Comparison of ENCODE assay signal across 12 mouse cellular contexts in the genomic region with DNA sequence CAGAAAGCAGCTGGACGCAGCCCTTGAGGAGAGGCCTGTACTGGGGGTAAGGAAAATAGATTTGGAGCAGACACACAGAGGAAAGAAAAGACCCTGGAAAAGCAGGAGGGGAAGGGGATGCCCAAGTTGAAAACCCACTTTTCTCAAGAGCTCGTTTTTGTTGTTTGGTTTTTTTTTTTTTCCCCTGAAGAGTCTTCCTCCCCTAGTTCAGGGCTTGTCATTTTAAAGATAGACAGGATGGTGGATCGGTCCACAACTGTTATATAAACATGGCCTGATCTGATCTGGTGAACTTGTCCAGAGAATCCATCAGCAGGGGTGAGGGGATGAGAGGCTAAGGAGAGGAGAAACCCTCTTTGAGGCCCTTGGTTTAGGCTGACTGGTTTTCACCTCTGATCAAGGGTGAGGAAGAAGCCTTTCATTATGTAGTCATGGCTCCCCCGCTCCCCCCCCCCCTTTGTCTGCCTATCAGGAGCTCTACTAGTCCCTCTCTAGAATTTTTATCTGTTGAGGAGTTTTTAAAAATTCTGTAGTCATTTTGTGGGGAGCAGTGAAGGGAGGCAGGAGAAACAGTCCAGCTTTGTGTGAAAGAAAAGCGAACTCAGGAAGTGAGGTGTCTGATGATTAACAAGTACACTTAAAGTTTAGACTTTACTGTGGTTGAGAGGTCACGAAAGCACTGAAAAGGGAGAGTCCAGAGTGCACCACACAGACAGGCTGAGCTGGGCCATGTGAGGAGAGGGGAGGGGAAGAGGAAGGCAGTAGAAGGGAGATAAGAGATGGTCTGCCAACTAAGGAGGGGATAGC. TPM values are rescaled to one million over a fixed set of nuclear protein-coding genes. Genes with fewer than 3 reads are reported as not detected.
DNase-seq lines count a peak whose midpoint lies in the region; ATAC-seq and TF ChIP-seq lines count a peak whose summit lies in the region.
"Had no signal": no experiment of that assay in that cellular context is flagged by ENCODE, and none has a peak within 500 bp of the region (broad histone marks: within the 10 kb centered on the region; RNA-seq: fewer than 3 reads in every experiment).

No protein-coding gene starts in this region.

- no peak overlapping the region for H3K4me3 ChIP-seq in lung, embryonic 16.5 days (ENCODE audit: low read length)
- H3K4me3 ChIP-seq in lung, postnatal 0 days (ENCODE audit: low read depth, low read length), result no peak overlapping the region
- H3K4me3 ChIP-seq in heart, postnatal 0 days (ENCODE audit: low read depth, low read length), result no peak overlapping the region
- no peak overlapping the region for H3K4me3 ChIP-seq in neural tube, embryonic 15.5 days (replicated peaks)
- no peak overlapping the region for H3K4me3 ChIP-seq in embryonic facial prominence, embryonic 10.5 days

- no peak for DNase-seq in lung, postnatal 0 days (ENCODE audit: low spot score)
- DNase-seq in heart, postnatal 0 days (ENCODE audit: low spot score), result no peak
- DNase-seq in kidney, postnatal 4 days, result peak; percentile 46 to 68
- peak; percentile 80 for DNase-seq in yolk sac, embryonic 10.5 days (ENCODE audit: low spot score)
- no peak for DNase-seq in cerebellum, postnatal 10 days
- no peak for DNase-seq in embryonic facial prominence, embryonic 10.5 days (ENCODE audit: low spot score)
- DNase-seq: cerebellum, postnatal 36 days had no signal

- no peaks in the 10 kb centered on the region for H3K9me3 ChIP-seq in lung, embryonic 16.5 days (ENCODE audit: control insufficient read depth, low read length)
- H3K9me3 ChIP-seq in lung, postnatal 0 days (ENCODE audit: low read length), result no peaks in the 10 kb centered on the region
- H3K9me3 ChIP-seq in heart, postnatal 0 days (replicated peaks; ENCODE audit: control insufficient read depth, low read length), result no peaks in the 10 kb centered on the region
- no peaks in the 10 kb centered on the region for H3K9me3 ChIP-seq in neural tube, embryonic 15.5 days (replicated peaks)
- no peaks in the 10 kb centered on the region for H3K9me3 ChIP-seq in embryonic facial prominence, embryonic 10.5 days

- peaks cover 23% of the 10 kb centered on the region for H3K4me1 ChIP-seq in lung, embryonic 16.5 days (replicated peaks; ENCODE audit: control insufficient read depth, insufficient read depth, low read length)
- H3K4me1 ChIP-seq in lung, postnatal 0 days (ENCODE audit: insufficient read depth, low read depth, low read length), result peaks cover 4% of the 10 kb centered on the region; the same call in 1 of the 2 replicates
- H3K4me1 ChIP-seq in heart, postnatal 0 days (ENCODE audit: control insufficient read depth, insufficient read depth), result peaks cover 16% of the 10 kb centered on the region
- H3K4me1 ChIP-seq in neural tube, embryonic 15.5 days, result no peaks in the 10 kb centered on the region
- H3K4me1 ChIP-seq in embryonic facial prominence, embryonic 10.5 days, result peaks cover 7% of the 10 kb centered on the region; the same call in 1 of the 2 replicates

- no peaks in the 10 kb centered on the region for H3K27me3 ChIP-seq in lung, embryonic 16.5 days (ENCODE audit: control insufficient read depth, insufficient read depth, low read depth, low read length)
- H3K27me3 ChIP-seq in lung, postnatal 0 days (replicated peaks; ENCODE audit: insufficient read depth, low read length), result no peaks in the 10 kb centered on the region
- no peaks in the 10 kb centered on the region for H3K27me3 ChIP-seq in heart, postnatal 0 days (ENCODE audit: control insufficient read depth, insufficient read depth, low read length)
- H3K27me3 ChIP-seq in neural tube, embryonic 15.5 days (replicated peaks), result no peaks in the 10 kb centered on the region
- H3K27me3 ChIP-seq in embryonic facial prominence, embryonic 10.5 days (replicated peaks; ENCODE audit: low read depth, poor library complexity, severe bottlenecking), result no peaks in the 10 kb centered on the region

- H3K36me3 ChIP-seq in lung, embryonic 16.5 days (ENCODE audit: control insufficient read depth, insufficient read depth, low read length), result peaks cover 11% of the 10 kb centered on the region
- H3K36me3 ChIP-seq in lung, postnatal 0 days (ENCODE audit: insufficient read depth, low read length), result no peaks in the 10 kb centered on the region
- H3K36me3 ChIP-seq in heart, postnatal 0 days (replicated peaks; ENCODE audit: control insufficient read depth, insufficient read depth, low read length), result 0 out of 2 replicates have a peak, but pooled peaks cover 6% of the 10 kb centered on the region
- no peaks in the 10 kb centered on the region for H3K36me3 ChIP-seq in neural tube, embryonic 15.5 days
- peaks cover 29% of the 10 kb centered on the region for H3K36me3 ChIP-seq in embryonic facial prominence, embryonic 10.5 days (replicated peaks)

- H3K4me2 ChIP-seq in lung, embryonic 16.5 days (ENCODE audit: low read depth, low read length), result no peak overlapping the region
- H3K4me2 ChIP-seq in lung, postnatal 0 days (replicated peaks; ENCODE audit: low read depth, low read length), result no peak overlapping the region
- no peak overlapping the region for H3K4me2 ChIP-seq in heart, postnatal 0 days (ENCODE audit: low read depth, low read length)
- H3K4me2 ChIP-seq in neural tube, embryonic 15.5 days, result no peak overlapping the region

- WGBS in lung, embryonic 16.5 days, result 31% methylated on average over 6 of the region's 6 CpGs
- WGBS in lung, postnatal 0 days, result 23% methylated on average over 6 of the region's 6 CpGs
- 58% methylated on average over 6 of the region's 6 CpGs for WGBS in heart, postnatal 0 days
- 78% methylated on average over 6 of the region's 6 CpGs for WGBS in neural tube, embryonic 15.5 days
- 71% methylated on average over 6 of the region's 6 CpGs for WGBS in embryonic facial prominence, embryonic 10.5 days

- no peak overlapping the region for H3K9ac ChIP-seq in lung, embryonic 16.5 days (ENCODE audit: low read length)
- H3K9ac ChIP-seq in lung, postnatal 0 days (replicated peaks; ENCODE audit: low read depth), result no peak overlapping the region
- H3K9ac ChIP-seq in heart, postnatal 0 days (replicated peaks; ENCODE audit: low read depth, low read length), result no peak overlapping the region
- no peak overlapping the region for H3K9ac ChIP-seq in neural tube, embryonic 15.5 days (replicated peaks)

- peak; percentile 66 for ATAC-seq in lung, embryonic 16.5 days (ENCODE audit: low read depth)
- no peak for ATAC-seq in lung, postnatal 0 days
- ATAC-seq in heart, postnatal 0 days (ENCODE audit: insufficient read depth, low read depth), result no peak
- ATAC-seq in neural tube, embryonic 15.5 days (ENCODE audit: low FRiP score), result no peak

- no peak for TF ChIP-seq EP300 in lung, postnatal 0 days (IDR thresholded peaks at IDR 0.05)
- no peak for TF ChIP-seq EP300 in heart, postnatal 0 days (IDR thresholded peaks at IDR 0.05; ENCODE audit: low read depth)

- peak overlapping the region; percentile 57; the same call in 1 of the 2 replicates for H3K27ac ChIP-seq in lung, embryonic 16.5 days (ENCODE audit: low read length)
- no peak overlapping the region for H3K27ac ChIP-seq in lung, postnatal 0 days (ENCODE audit: low read length)
- peak overlapping the region; percentile 30; the same call in 1 of the 2 replicates for H3K27ac ChIP-seq in heart, postnatal 0 days (ENCODE audit: low read depth)
- no peak overlapping the region for H3K27ac ChIP-seq in neural tube, embryonic 15.5 days (replicated peaks)
- no peak overlapping the region for H3K27ac ChIP-seq in embryonic facial prominence, embryonic 10.5 days (replicated peaks)

- no peak for TF ChIP-seq CTCF in lung, postnatal 0 days (IDR thresholded peaks at IDR 0.05)
- no peak for TF ChIP-seq CTCF in heart, postnatal 0 days (IDR thresholded peaks at IDR 0.05; ENCODE audit: low read depth)

RNA-seq across cellular contexts. Expression of a gene that starts 1.2 kb away (rescaled TPM):
- 2.9 and 3.0 TPM in 2 replicates for polyA plus RNA-seq in lung, embryonic 16.5 days (2015; fragmentation: Nextera tagmentation; extraction: Ambion mirVana)
- polyA plus RNA-seq in lung, postnatal 0 days (2015; fragmentation: Nextera tagmentation; extraction: Ambion mirVana), result 24.1 and 32.2 TPM in 2 replicates
- 12.2 and 12.9 TPM in 2 replicates for total RNA-seq in heart, postnatal 0 days (2014; rRNA removed; ENCODE audit: low replicate concordance)
- polyA plus RNA-seq in heart, postnatal 0 days (2015; fragmentation: Nextera tagmentation; extraction: Ambion mirVana), result 9.7 and 10.9 TPM in 2 replicates
- 0.87 and 1.2 TPM in 2 replicates for polyA plus RNA-seq in neural tube, embryonic 15.5 days (2015; fragmentation: Nextera tagmentation; extraction: Ambion mirVana)
- 0.15 and 0.45 TPM in 2 replicates for polyA plus RNA-seq in embryonic facial prominence, embryonic 10.5 days (2016; fragmentation: Nextera tagmentation; extraction: Ambion mirVana)
- polyA plus RNA-seq: neural tube, embryonic 11.5 days had no signal

RNA-seq across cellular contexts. Expression of a gene that starts 24.6 kb away (rescaled TPM):
- 36.5 and 39.1 TPM in 2 replicates for polyA plus RNA-seq in lung, embryonic 16.5 days (2015; fragmentation: Nextera tagmentation; extraction: Ambion mirVana)
- 53.7 and 57.9 TPM in 2 replicates for polyA plus RNA-seq in lung, postnatal 0 days (2015; fragmentation: Nextera tagmentation; extraction: Ambion mirVana)
- 17.7 and 22.1 TPM in 2 replicates for total RNA-seq in heart, postnatal 0 days (2014; rRNA removed; ENCODE audit: low replicate concordance)
- polyA plus RNA-seq in heart, postnatal 0 days (2015; fragmentation: Nextera tagmentation; extraction: Ambion mirVana), result 25.4 and 25.8 TPM in 2 replicates
- polyA plus RNA-seq in neural tube, embryonic 15.5 days (2015; fragmentation: Nextera tagmentation; extraction: Ambion mirVana), result 9.6 and 18.7 TPM in 2 replicates
- polyA plus RNA-seq in embryonic facial prominence, embryonic 10.5 days (2016; fragmentation: Nextera tagmentation; extraction: Ambion mirVana), result 30.0 and 31.7 TPM in 2 replicates

RNA-seq across cellular contexts. Expression of a gene that starts 35.0 kb away (rescaled TPM):
- polyA plus RNA-seq in lung, embryonic 16.5 days (2015; fragmentation: Nextera tagmentation; extraction: Ambion mirVana), result not detected in 2 replicates
- polyA plus RNA-seq in lung, postnatal 0 days (2015; fragmentation: Nextera tagmentation; extraction: Ambion mirVana), result not detected in 2 replicates
- not detected in 2 replicates for total RNA-seq in heart, postnatal 0 days (2014; rRNA removed; ENCODE audit: low replicate concordance)
- polyA plus RNA-seq in heart, postnatal 0 days (2015; fragmentation: Nextera tagmentation; extraction: Ambion mirVana), result not detected in 2 replicates
- not detected in 2 replicates for polyA plus RNA-seq in neural tube, embryonic 15.5 days (2015; fragmentation: Nextera tagmentation; extraction: Ambion mirVana)
- polyA plus RNA-seq in embryonic facial prominence, embryonic 10.5 days (2016; fragmentation: Nextera tagmentation; extraction: Ambion mirVana), result not detected in 2 replicates
- total RNA-seq: gastrocnemius, adult 18-20 months; left cerebral cortex, postnatal 10 days had no signal
- polyA plus RNA-seq: neural tube, embryonic 11.5 days had no signal

Comparison
In these comparisons a context has a peak if more than half of its experiments do, and no peak if none do; other contexts are left out.
1. H3K27ac ChIP-seq: peak in lung, embryonic 16.5 days (single experiment) and heart, postnatal 0 days (single experiment); none in lung, postnatal 0 days (single experiment), neural tube, embryonic 15.5 days (single experiment) and embryonic facial prominence, embryonic 10.5 days (single experiment).
2. DNase-seq: peak in kidney, postnatal 4 days (2 of 2) and yolk sac, embryonic 10.5 days (single experiment); none in lung, postnatal 0 days (single experiment), heart, postnatal 0 days (single experiment), cerebellum, postnatal 10 days (0 of 2) and embryonic facial prominence, embryonic 10.5 days (single experiment).